Mouse (Mus musculus): ENCODE measurements around the gene Tnfaip3.

GRCm38 (mm10) chr10:19031875-19032274, 16.4 kb upstream of the Tnfaip3 start:
- TF ChIP-seq POLR2A (IDR thresholded peaks at IDR 0.05; ENCODE audit: insufficient read depth, low read depth, low read length) (no peak), CTCF (IDR thresholded peaks at IDR 0.05; ENCODE audit: insufficient read depth, low read depth, low read length) (no peak)
